Mouse (Mus musculus) liver, embryonic 16.5 days (tissue): ENCODE measurements around the gene Ttll12. TPM values are rescaled to one million over a fixed set of nuclear protein-coding genes. Genes with fewer than 3 reads are reported as not detected.

Experiments used
- ATAC-seq: fragments of 200-750 bp; cut with Nextera tagmentation; 2 replicates; pipeline ENCODE4 v1.8.0; 2017; ENCODE audit warnings: low read depth, mild to moderate bottlenecking, moderate number of reproducible peaks, moderate library complexity
- H3K27ac ChIP-seq: fragments of 300-500 bp; sonication (generic); 2 replicates; pipeline ENCODE4 v1.5.1; 2014; ENCODE audit warnings: mild to moderate bottlenecking, low read length
- H3K27me3 ChIP-seq: fragments of 300-500 bp; sonication (generic); 2 replicates; pipeline ENCODE4 v1.6.1; 2014; ENCODE audit warnings: low read depth, low read length, mixed read lengths; ENCODE audit not compliant: control insufficient read depth, insufficient read depth
- H3K36me3 ChIP-seq: fragments of 300-500 bp; sonication (generic); 2 replicates; pipeline ENCODE4 v1.6.1; 2014; ENCODE audit warnings: mild to moderate bottlenecking; ENCODE audit not compliant: control insufficient read depth, insufficient read depth
- H3K4me1 ChIP-seq: fragments of 300-500 bp; sonication (generic); 2 replicates; pipeline ENCODE4 v1.6.1; 2014; ENCODE audit warnings: low read depth, low read length, mixed read lengths; ENCODE audit not compliant: control insufficient read depth
- H3K4me2 ChIP-seq: fragments of 300-500 bp; sonication (generic); 2 replicates; pipeline ENCODE4 v1.6.1; 2014; ENCODE audit warnings: low read depth, low read length, mixed read lengths
- H3K4me3 ChIP-seq: fragments of 300-500 bp; sonication (generic); 2 replicates; pipeline ENCODE4 v1.5.1; 2014; ENCODE audit warnings: low read depth, mild to moderate bottlenecking, low read length
- H3K9ac ChIP-seq: fragments of 300-500 bp; sonication (generic); 2 replicates; pipeline ENCODE4 v1.6.1; 2014; ENCODE audit warnings: low read depth, low read length
- H3K9me3 ChIP-seq: fragments of 300-500 bp; sonication (generic); replicated peaks from 2 replicates; pipeline ENCODE4 v1.6.1; 2016; ENCODE audit warnings: low read length; ENCODE audit not compliant: control insufficient read depth
- WGBS: fragments of 180-500 bp; shearing (Covaris S2); extraction: QIAGEN DNeasy Blood & Tissue Kit; methylation state at CpG from one replicate; pipeline ENCODE4 v1.1.7; 2014; ENCODE audit not compliant: insufficient replicate concordance; 5-methylcytosine and 5-hydroxymethylcytosine counted together
- polyA plus RNA-seq: library from polyadenylated mRNA; unstranded; fragments of >200 nt; fragmentation: Nextera tagmentation; extraction: Ambion mirVana; gene quantifications from 2 replicates; pipeline ENCODE4 v1.2.1, GENCODE M21; 2015

Gene Ttll12
- 31.8 and 33.2 TPM in 2 replicates for polyA plus RNA-seq

- H3K9me3 ChIP-seq: no peaks in the 10 kb centered on the region
- peak; percentile 76 for ATAC-seq
- peak within 1 kb of the TSS; percentile 89 for H3K9ac ChIP-seq
- no peaks in the 10 kb centered on the region for H3K36me3 ChIP-seq
- H3K4me1 ChIP-seq: peaks cover 43% of the 10 kb centered on the region
- peak within 1 kb of the TSS; percentile 99 for H3K27ac ChIP-seq
- H3K4me2 ChIP-seq: peak within 1 kb of the TSS; percentile 93
- WGBS: under 1% methylated on average over 68 of the region's 68 CpGs
- H3K4me3 ChIP-seq: peak within 1 kb of the TSS; percentile 93
- no peaks in the 10 kb centered on the region for H3K27me3 ChIP-seq
Observed at GRCm38 (mm10) chr15:83594513-83595363, at the start of gene Ttll12. TSS of gene Ttll12 (minus strand) at chr15:83595157.

GRCm38 (mm10) chr15:83642518-83642917, 47.6 kb upstream of the Ttll12 start:
- Histone ChIP-seq H3K9ac (no peak overlapping the region), H3K4me3 (no peak overlapping the region), H3K4me2 (no peak overlapping the region), H3K27me3 (no peaks in the 10 kb centered on the region), H3K27ac (no peak overlapping the region), H3K36me3 (no peaks in the 10 kb centered on the region), H3K9me3 (no peaks in the 10 kb centered on the region), H3K4me1 (no peaks in the 10 kb centered on the region)
- 70% methylated on average over 6 of the region's 6 CpGs for WGBS
- no peak for ATAC-seq

- Histone ChIP-seq H3K4me3 (no peak overlapping the region), H3K4me2 (no peak overlapping the region), H3K9me3 (no peaks in the 10 kb centered on the region), H3K4me1 (no peaks in the 10 kb centered on the region), H3K27ac (no peak overlapping the region), H3K36me3 (no peaks in the 10 kb centered on the region), H3K27me3 (no peaks in the 10 kb centered on the region), H3K9ac (no peak overlapping the region)
- ATAC-seq: no peak
- 32% methylated on average over 4 of the region's 4 CpGs for WGBS
Observed at GRCm38 (mm10) chr15:83640208-83640607, 45.3 kb upstream of the Ttll12 start.

GRCm38 (mm10) chr15:83639160-83639559, 44.2 kb upstream of the Ttll12 start:
- Histone ChIP-seq H3K9ac (no peak overlapping the region), H3K4me1 (no peaks in the 10 kb centered on the region), H3K4me2 (no peak overlapping the region), H3K4me3 (no peak overlapping the region), H3K27me3 (no peaks in the 10 kb centered on the region), H3K9me3 (no peaks in the 10 kb centered on the region), H3K27ac (no peak overlapping the region), H3K36me3 (no peaks in the 10 kb centered on the region)
- ATAC-seq: no peak
- WGBS: 47% methylated on average over 3 of the region's 3 CpGs

GRCm38 (mm10) chr15:83638196-83638899, 43.4 kb upstream of the Ttll12 start:
- no peaks in the 10 kb centered on the region for H3K4me1 ChIP-seq
- H3K4me2 ChIP-seq: no peak overlapping the region
- no peak overlapping the region for H3K9ac ChIP-seq
- ATAC-seq: no peak
- H3K27ac ChIP-seq: no peak overlapping the region
- no peaks in the 10 kb centered on the region for H3K36me3 ChIP-seq
- WGBS: 68% methylated on average over 20 of the region's 20 CpGs
- no peak overlapping the region for H3K4me3 ChIP-seq
- no peaks in the 10 kb centered on the region for H3K9me3 ChIP-seq
- no peaks in the 10 kb centered on the region for H3K27me3 ChIP-seq

- Histone ChIP-seq H3K27ac (no peak overlapping the region), H3K36me3 (no peaks in the 10 kb centered on the region), H3K4me2 (no peak overlapping the region), H3K4me1 (no peaks in the 10 kb centered on the region), H3K27me3 (no peaks in the 10 kb centered on the region), H3K9me3 (no peaks in the 10 kb centered on the region), H3K4me3 (no peak overlapping the region), H3K9ac (no peak overlapping the region)
- WGBS: 50% methylated on average over 6 of the region's 6 CpGs
- no peak for ATAC-seq
Observed at GRCm38 (mm10) chr15:83636759-83637158, 41.8 kb upstream of the Ttll12 start.

- H3K36me3 ChIP-seq: no peaks in the 10 kb centered on the region
- no peak overlapping the region for H3K27ac ChIP-seq
- ATAC-seq: no peak
- no peak overlapping the region for H3K9ac ChIP-seq
- no peaks in the 10 kb centered on the region for H3K27me3 ChIP-seq
- 18% methylated on average over 3 of the region's 3 CpGs for WGBS
- H3K4me1 ChIP-seq: no peaks in the 10 kb centered on the region
- no peak overlapping the region for H3K4me2 ChIP-seq
- H3K9me3 ChIP-seq: no peaks in the 10 kb centered on the region
- H3K4me3 ChIP-seq: no peak overlapping the region
Observed at GRCm38 (mm10) chr15:83635251-83635650, 40.3 kb upstream of the Ttll12 start.

- Histone ChIP-seq H3K27me3 (no peaks in the 10 kb centered on the region), H3K4me2 (no peak overlapping the region), H3K4me3 (no peak overlapping the region), H3K4me1 (no peaks in the 10 kb centered on the region), H3K9me3 (no peaks in the 10 kb centered on the region), H3K36me3 (no peaks in the 10 kb centered on the region), H3K9ac (no peak overlapping the region), H3K27ac (no peak overlapping the region)
- no peak for ATAC-seq
- 0% methylated on average over 1 of the region's 1 CpGs for WGBS
Observed at GRCm38 (mm10) chr15:83634076-83634475, 39.1 kb upstream of the Ttll12 start.

- Histone ChIP-seq H3K4me1 (no peaks in the 10 kb centered on the region), H3K36me3 (no peaks in the 10 kb centered on the region), H3K4me3 (no peak overlapping the region), H3K9me3 (no peaks in the 10 kb centered on the region), H3K9ac (no peak overlapping the region), H3K27me3 (no peaks in the 10 kb centered on the region), H3K27ac (no peak overlapping the region), H3K4me2 (no peak overlapping the region)
- ATAC-seq: no peak
- 59% methylated on average over 7 of the region's 7 CpGs for WGBS
Observed at GRCm38 (mm10) chr15:83631071-83631470, 36.1 kb upstream of the Ttll12 start.
